Mouse (Mus musculus) embryonic stem cell, embryonic (primary cell): ENCODE data around the gene Acnat1.
"Not testable (repeated sequence)": the region's sequence is repeated elsewhere in the genome, so short reads cannot be mapped to it uniquely, and the experiment has no call there.

Experiments used
- CTCF ChIA-PET, 4 experiments: fragments of 300-600 bp in 2 of 4; fragments of 350-600 bp in 2 of 4; sonication (Branson Sonifier 250); formaldehyde crosslinking; loops; one replicate each; lab custom pipeline; 2022; ENCODE audit warnings: inconsistent platforms in 2 of 4; lab: Charles Lee
- POLR2A ChIA-PET, 4 experiments: fragments of 300-600 bp in 2 of 4; fragments of 350-600 bp in 2 of 4; sonication (Branson Sonifier 250); formaldehyde crosslinking; loops; one replicate each; lab custom pipeline; 2022; ENCODE audit warnings: antibody characterized with exemption in 4 of 4, inconsistent platforms in 1 of 4; lab: Charles Lee

The Acnat1 gene

DNA sequence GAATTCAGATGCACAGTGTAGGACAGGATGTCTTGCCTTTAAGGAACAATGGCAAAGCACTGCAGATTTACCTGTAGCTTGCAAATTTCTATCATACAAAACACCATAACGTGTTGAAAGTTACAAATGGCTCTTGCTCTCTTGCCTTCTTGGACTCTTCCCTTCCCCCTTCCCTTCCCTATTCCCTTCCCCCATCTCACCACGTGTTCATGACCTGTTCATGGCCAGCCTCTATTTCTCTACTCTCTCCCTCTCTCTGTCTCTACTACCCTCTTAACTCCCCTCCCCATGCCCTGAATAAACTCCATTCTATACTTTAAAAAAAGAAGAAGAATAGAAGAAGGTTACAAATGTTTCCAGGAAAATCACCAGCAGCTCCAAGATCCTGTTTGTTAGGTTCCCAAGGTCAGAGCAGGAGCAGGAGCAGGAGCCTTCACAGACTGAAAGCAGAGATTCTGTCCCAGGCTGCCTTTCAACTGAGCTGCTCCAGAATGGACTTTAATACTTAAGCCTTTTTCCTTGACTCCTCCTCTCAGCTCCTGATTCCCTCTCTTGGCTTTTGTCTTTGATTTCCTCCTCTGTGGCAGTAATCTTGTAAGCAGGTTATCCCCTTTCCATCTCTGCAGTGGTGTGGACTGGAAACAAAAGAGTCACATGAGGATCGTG lies at the start of gene Acnat1:
Acnat1 (minus strand) TSS at position 478 of the 666 bp plus-strand sequence.
- ChIA-PET POLR2A (interaction anchor here in 1 of 4 experiments (1.3 kb wide), 1 partner anchor 47 kb away, joined by 4 read pairs; the partner anchor contains the start of genes Mrpl50 and Zfp189), CTCF (no interaction called here)

DNA sequence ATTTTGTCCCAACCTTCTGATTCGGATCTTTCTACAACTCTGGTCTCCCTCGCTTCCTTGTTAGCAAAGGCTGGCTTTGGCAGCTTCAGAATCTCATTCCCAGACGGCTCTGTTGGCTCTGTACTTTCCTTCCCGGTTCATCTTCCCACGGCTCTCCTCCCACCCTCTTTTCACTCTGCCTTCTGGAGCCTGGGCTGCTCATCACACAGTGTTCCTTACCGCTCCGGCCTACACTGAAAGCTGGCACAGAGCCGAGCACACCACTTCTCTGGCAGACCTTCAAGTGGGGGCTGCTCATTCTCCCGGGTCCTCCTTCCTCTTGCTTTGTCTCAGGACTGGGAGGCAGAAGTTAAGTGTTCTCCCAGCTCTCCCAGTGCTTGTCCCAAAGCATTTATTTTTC lies 48.9 kb upstream of the Acnat1 start:
- ChIA-PET CTCF (no interaction called here), POLR2A (no interaction called here)

DNA sequence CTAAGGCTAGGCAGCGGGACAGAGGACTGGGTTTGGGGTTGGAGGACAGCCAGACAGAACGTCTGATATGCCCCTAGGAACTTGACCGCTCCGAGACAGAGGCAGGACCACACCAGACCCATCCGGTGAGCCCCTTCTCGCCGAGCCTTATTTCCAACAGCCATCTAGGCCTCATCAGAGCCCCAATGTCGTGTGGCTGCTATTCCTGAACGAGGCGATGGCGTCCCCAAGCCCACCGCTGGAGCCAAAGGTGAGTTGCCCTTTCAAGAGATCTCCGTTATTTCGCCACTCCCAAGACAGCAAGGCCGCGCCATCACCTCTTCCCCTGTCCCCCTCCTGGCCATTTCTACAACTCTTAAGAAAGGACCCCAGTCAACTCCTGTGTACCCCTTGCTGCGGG lies 47.6 kb upstream of the Acnat1 start:
- ChIA-PET POLR2A (interaction anchor here in 3 of 4 experiments (0.5 to 1.9 kb wide), 26 partner anchors 8 to 153 kb away, joined by 3 to 29 read pairs (median 4); partner anchors contain the start of genes Rnf20 (in 3 of the 3), Baat (in 2 of the 3), Acnat1 (in 1 of the 3) and Tmem246 (in 1 of the 3)), CTCF (interaction anchor here in 2 of 4 experiments (0.8 to 1.0 kb wide), 3 partner anchors 54 to 1242 kb away, joined by 3 to 4 read pairs (median 3); partner anchors contain the start of genes Erp44 (in 1 of the 2) and Invs (in 1 of the 2))

DNA sequence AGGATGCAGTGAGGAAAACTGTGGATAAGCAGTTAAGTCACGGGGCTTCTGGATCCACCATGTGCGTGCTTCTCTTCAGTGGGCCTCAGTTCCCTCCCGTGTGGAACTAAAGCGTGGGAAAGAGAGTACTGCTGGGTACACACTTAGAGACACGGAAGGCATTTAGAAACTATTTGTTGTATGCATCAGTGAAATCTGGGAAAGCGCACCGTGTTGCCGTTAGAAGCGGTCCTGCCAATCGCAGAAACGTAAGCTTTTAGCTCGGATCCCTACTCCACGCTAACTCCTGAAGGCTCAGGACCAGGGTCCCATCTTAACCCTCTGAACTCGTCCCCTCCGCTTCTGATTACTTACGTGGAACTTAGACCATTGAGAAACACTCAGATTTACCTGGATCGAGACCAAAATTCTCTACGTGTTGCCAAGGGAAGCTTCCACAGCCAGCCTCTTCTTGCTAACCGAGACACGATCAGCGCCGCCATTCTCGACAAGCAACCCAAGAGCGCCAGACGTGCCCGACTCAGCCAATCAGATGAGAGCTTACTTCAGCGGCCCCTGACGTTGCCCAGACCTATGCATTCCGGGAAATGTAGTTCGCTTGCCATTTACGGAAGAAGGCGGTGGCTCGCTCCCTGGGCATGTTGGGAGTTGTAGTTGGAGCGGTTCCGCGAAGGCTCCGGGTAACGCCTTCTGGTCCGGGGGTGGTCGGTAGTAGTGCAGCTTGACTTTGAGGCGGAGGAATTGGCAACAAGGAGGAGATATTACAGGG lies 47.0 kb upstream of the Acnat1 start, which contains the start of the genes Mrpl50 and Zfp189:
Mrpl50 (minus strand) TSS at position 522 of the 769 bp plus-strand sequence.
Zfp189 (plus strand) TSS at position 605 of the 769 bp plus-strand sequence.
- POLR2A ChIA-PET, result interaction anchor here in 3 of 4 experiments (0.5 to 1.9 kb wide), 30 partner anchors 9 to 1047 kb away, joined by 3 to 29 read pairs (median 4); partner anchors contain the start of genes Rnf20 (in 3 of the 3), Baat (in 2 of the 3), Acnat1 (in 1 of the 3) and Tex10 (in 1 of the 3)

DNA sequence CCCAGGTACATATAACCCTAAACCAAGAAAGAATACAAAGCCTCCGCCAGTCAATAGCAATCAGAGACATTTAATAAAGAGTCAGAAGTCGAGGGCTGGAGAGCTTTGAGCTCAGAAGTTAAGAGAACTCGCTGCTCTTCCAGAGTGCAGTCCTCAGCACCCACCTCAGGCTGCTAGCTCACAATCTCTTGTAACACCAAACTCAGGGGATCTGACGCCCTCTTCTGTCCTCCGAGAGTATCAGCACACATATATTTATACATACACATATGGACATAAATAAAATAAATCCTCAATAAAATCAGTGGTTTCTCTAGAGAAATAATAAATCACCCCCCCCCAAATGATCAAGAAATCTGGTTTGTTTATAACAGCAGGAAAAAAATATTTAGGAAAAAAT lies 45.8 kb upstream of the Acnat1 start:
- CTCF ChIA-PET, result interaction anchor here (0.6 to 1.1 kb wide), 9 partner anchors 8 to 1038 kb away, joined by 3 to 15 read pairs (median 3); no protein-coding TSS in a partner anchor
- POLR2A ChIA-PET, result interaction anchor here in 3 of 4 experiments (0.6 to 1.9 kb wide), 8 partner anchors 12 to 291 kb away, joined by 3 to 7 read pairs (median 4); partner anchors contain the start of genes Rnf20 (in 2 of the 3) and Baat (in 1 of the 3)

More for the DNA sequence above, 47.0 kb upstream of the Acnat1 start, which contains the start of the genes Mrpl50 and Zfp189:
- CTCF ChIA-PET, result interaction anchor here in 2 of 4 experiments (0.8 to 1.0 kb wide), 5 partner anchors 22 to 1241 kb away, joined by 3 to 6 read pairs (median 3); partner anchors contain the start of genes Erp44 (in 1 of the 2) and Invs (in 1 of the 2)

DNA sequence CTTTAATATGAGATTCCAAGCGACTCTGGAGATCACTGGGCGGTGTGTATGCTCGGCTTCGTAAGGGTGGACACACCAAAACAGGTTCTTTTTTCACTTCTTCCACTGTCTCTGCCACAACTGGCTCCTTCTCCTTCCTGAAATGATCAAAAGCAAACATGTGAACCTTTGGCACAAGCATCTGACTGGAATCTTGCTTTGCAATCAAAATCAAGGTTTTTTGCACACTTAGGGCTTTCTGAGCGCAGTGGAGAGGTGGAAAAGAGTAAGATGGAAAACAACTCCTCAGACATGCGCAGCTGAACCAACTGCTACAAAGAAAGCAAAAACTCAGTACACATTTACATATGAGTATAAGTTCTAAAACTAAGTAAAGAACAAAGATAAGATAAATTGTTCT lies 40.7 kb upstream of the Acnat1 start:
- ChIA-PET POLR2A (interaction anchor here in 1 of 4 experiments (1.4 kb wide), 1 partner anchor 11 kb away, joined by 5 read pairs; no protein-coding TSS in a partner anchor), CTCF (interaction anchor here in 1 of 4 experiments (0.6 kb wide), 1 partner anchor 1485 kb away, joined by 3 read pairs; no protein-coding TSS in a partner anchor)

DNA sequence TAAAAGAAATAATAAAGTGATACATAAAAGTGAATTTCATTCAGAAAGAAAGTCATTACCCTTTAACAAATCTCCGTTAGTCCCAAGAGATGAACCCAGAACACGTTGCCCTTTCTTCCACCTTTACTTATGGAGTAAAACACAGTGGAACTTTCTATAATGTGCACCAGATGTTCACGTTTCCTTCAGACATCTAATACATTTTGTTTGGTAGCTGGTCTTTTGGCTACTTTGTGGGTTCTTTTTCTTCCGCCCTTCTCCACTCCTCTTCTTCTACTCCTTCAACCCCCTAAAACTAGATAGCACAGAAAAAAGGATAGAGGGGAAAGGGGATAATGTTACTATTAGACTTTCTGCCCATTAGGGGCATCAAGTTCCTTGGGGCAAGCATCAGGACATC lies 38.9 kb upstream of the Acnat1 start:
- ChIA-PET CTCF (no interaction called here), POLR2A (no interaction called here)

DNA sequence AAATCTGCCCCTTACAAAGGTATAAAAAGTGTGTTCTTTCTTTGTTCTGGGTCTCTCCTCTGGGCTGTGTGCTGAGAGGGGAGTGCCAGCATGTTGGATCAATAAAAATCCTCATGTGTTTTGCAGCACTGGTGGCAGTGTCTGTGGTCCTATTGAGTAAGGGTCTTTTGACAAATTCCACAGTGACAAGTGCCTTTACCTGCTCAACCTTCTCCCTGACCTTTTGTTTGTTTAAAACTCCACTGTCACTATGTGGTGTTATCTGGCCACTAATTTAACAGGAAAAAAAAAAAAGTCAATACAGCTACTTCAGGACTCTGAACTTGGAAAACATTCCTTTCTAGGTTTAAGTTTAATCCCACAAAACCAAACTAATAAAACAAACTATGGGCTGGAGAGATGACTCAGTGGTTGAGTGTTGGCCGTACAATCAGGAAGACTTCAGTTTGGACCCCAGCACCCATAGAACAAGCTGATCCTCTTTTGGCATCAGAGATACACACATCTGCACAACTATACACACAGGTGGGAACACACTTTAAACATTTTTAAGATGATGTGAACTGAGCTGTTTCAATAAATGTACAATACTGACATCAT lies 36.6 kb upstream of the Acnat1 start:
- CTCF ChIA-PET, result not testable (repeated sequence)
- POLR2A ChIA-PET, result interaction anchor here in 2 of 4 experiments (0.6 to 0.7 kb wide), 2 partner anchors 53 to 124 kb away, joined by 3 read pairs; no protein-coding TSS in a partner anchor

DNA sequence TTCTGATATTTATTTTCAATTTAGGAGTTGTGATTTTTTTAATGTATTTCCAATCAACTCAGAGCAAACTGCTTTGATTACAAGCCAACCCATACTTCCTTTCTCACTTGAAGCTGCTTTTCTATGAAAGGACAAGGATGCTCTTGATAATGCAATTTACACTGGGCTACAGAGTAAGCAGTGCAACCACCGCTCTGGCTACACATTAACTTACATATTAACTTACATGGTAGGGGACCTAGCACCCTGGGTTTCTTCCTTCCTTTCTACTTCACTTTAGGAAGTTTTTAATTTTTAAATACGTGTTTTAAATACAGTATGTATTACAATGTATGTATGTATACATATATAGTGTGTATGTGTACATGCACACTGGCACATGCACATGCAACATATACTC lies 35.5 kb upstream of the Acnat1 start:
- ChIA-PET CTCF (no interaction called here), POLR2A (no interaction called here)

DNA sequence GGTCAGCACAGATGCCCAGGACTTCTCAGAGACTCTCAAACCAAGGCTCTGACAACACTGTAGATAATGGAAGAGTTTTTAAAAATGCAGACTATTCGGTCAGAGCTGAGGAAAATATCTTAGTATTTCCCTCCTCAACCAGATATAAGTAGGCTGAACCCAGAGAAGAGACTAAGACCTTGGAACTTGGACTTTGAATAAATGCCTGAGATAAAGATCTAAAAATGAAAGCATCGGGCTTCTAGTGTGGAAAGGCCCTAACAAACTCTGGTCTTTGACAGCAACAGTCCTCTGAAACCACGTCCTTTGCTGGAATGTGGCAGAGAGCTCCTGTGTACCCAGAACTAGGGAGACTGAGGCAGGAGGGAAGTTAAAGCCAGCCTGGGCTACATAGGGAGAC lies 32.7 kb upstream of the Acnat1 start, which contains the start of gene Baat:
Baat (minus strand) TSS at position 172 of the 400 bp plus-strand sequence.
- CTCF ChIA-PET, result no interaction called here

DNA sequence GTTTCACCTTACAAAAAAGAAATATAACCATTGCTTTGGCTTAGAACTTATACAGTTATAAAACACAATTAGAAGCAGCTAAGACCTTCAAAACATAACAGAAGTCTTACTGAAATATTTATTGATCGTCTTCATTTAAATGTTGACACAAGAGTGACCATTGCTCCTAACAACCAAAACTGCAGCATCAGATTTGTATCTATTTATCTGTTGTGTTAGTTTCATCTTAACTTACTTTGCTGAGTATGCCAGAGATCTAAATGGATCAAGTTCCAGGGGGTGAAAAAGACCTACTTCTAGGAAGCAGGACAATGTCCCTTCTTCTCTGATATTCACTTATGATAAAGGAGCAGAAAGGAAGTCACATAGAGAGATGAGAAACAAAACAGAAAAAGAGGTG lies 29.9 kb upstream of the Acnat1 start:
- CTCF ChIA-PET, result no interaction called here
- POLR2A ChIA-PET, result no interaction called here

More for the DNA sequence above, 32.7 kb upstream of the Acnat1 start, which contains the start of gene Baat:
- POLR2A ChIA-PET, result interaction anchor here in 2 of 4 experiments (1.3 to 1.8 kb wide), 3 partner anchors 9 to 15 kb away, joined by 3 to 5 read pairs (median 5); partner anchors contain the start of genes Mrpl50 (in 2 of the 2) and Zfp189 (in 2 of the 2)

DNA sequence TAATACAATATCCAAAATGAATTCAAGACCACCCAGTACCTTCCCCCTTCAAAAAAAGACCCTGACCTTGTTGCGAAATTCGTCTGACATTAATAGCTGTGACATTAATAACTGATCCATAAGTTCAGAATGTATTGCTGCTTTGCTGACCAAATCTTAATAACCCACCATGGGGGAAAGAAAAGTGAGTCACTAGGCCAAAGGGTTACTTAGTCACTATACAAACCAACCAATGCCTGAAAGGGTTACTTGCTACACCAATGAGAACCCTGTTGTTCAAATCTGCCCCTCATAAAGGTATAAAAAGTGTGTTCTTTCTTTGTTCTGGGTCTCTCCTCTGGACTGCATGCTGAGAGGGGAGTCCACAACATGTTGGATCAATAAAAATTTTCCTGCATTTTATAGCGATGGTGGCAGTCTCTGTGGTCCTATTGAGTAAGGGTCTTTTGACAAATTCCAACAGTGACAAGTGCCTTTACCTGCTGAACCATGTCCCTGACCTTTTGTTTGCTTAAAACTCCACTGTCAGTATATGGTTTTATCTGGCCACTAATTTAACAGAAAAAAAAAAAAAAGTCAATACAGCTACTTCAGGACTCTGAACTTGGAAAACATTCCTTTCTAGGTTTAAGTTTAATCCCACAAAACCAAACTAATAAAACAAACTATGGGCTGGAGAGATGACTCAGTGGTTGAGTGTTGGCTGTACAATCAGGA lies 12.4 kb upstream of the Acnat1 start:
- POLR2A ChIA-PET, CTCF ChIA-PET: not testable (repeated sequence)

DNA sequence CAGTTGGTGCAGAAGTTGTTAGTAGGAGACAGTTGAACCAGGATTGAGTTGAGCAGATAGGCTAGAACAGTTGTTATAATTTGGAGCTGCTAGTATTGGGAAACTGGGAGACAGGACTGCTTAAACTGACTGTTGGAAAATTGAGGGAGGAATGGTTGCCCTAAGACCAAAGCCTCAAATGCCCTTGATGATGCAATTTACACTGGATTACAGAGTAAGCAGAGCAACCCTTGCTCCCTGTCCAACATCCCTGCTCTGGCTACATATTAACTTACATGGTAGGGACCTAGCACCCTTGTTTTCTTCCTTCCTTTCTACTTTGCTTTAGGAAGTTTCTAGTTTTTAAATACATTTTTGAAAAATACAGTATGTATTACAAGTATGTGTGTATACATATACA lies 11.7 kb upstream of the Acnat1 start:
- ChIA-PET CTCF (no interaction called here), POLR2A (no interaction called here)

DNA sequence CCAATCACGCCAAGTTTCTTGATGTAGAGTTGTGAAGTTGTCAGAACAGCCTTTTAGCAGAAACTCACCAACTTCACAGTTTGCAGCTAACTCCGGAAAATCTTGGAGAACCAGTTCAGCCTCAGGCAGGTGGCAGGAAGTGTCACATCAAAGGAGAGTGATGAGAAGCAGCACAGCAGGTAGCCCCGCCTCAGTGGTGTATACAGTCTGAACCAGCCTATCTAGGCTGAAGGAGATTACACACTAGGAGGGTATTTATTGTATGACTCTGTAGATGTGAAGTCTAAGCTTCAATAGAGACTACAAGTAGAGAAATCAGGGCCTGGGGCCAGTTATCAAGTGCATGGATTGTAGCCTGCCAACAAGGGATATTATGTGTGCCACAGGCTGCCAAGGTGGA lies 7.2 kb upstream of the Acnat1 start:
- CTCF ChIA-PET, result no interaction called here
- POLR2A ChIA-PET, result interaction anchor here in 1 of 4 experiments (2.9 kb wide), 1 partner anchor 13 kb away, joined by 12 read pairs; no protein-coding TSS in a partner anchor

DNA sequence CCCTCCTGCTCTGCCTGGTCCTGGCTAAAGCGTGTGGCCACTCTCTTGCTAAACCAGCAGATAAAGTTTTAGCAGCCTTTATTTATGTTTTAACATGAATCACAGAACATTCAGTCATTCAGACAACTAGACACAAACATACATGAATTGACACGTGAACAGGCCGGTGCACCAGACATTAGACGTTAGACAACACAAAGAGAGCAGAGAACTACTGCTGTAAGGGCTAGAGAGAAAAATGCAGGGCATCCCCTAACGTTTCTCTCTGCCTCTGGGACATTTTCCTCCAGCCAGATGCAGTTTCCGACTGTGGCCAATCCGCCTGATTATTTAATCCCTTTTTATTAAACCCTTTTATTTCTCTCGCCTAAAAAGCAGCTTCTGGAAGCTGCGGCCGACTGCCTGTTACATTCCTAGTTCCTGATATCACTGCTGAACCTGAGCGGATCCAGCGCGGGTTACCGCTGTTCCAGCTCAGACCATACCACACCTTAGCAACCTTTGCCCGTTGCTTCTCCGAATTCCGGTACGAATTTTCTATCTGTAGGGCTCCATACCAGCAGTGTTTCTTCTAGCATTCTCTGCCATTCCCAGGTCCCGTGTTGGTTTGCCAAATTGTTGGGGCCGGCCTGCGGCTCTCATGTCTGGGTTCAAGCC lies 6.5 kb upstream of the Acnat1 start:
- CTCF ChIA-PET, result no interaction called here
- POLR2A ChIA-PET, result interaction anchor here in 1 of 4 experiments (1.0 to 2.9 kb wide), 2 partner anchors 12 to 41 kb away, joined by 3 to 12 read pairs; partner anchors contain the start of genes Mrpl50 and Zfp189

DNA sequence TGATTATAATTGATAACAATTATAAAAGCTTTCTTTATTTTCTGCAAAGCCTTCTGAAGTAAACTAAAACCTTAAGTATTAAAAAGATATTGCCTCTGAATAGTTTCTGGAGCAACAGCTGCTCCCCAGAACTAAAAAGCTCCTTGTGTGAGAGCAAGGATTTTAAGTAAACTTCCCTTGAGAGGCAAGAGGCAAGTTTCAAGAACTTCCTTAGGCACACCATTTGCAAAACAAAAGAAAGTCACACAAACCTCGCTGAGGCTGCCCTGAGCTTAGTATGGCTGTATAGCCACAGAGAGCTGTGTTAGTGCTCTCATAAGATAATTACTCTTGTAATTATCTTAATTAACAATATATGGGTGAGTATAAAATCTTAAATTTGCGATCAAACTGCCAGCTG lies 5.3 kb upstream of the Acnat1 start:
- POLR2A ChIA-PET, result interaction anchor here in 1 of 4 experiments (1.0 to 2.9 kb wide), 3 partner anchors 11 to 42 kb away, joined by 3 to 12 read pairs (median 3); partner anchors contain the start of genes Mrpl50 and Zfp189
- CTCF ChIA-PET, result interaction anchor here in 1 of 4 experiments (1.8 kb wide), 1 partner anchor 12 kb away, joined by 3 read pairs; no protein-coding TSS in a partner anchor
